26 mouse cellular contexts compared by ENCODE assay signal in genomic region chr14:73322142-73322541, GRCm38 (mm10). TPM values are rescaled to one million over a fixed set of nuclear protein-coding genes. Genes with fewer than 3 reads are reported as not detected.
A peak's percentile ranks its signal among the peaks of the same experiment; 100 is the strongest.
DNase-seq lines count a peak whose midpoint lies in the region; ATAC-seq and TF ChIP-seq lines count a peak whose summit lies in the region.
"Had no signal": no experiment of that assay in that cellular context is flagged by ENCODE, and none has a peak within 500 bp of the region (broad histone marks: within the 10 kb centered on the region; RNA-seq: fewer than 3 reads in every experiment).

No protein-coding gene starts in this region.

- no peaks in the 10 kb centered on the region for H3K27me3 ChIP-seq in liver, postnatal 0 days (ENCODE audit: insufficient read depth, low read length)
- H3K27me3 ChIP-seq in cerebellum, adult 2 months (ENCODE audit: control insufficient read depth, insufficient read depth, low read length) = no peaks in the 10 kb centered on the region
- H3K27me3 ChIP-seq: heart, embryonic 15.5 days; midbrain, embryonic 15.5 days; neural tube, embryonic 15.5 days had no signal

- H3K27ac ChIP-seq in liver, postnatal 0 days (ENCODE audit: low read depth) = peak overlapping the region; percentile 60
- no peak overlapping the region for H3K27ac ChIP-seq in cerebellum, adult 2 months (ENCODE audit: insufficient read depth, low read length)
- H3K27ac ChIP-seq: gastrocnemius, adult 2 months; heart, embryonic 15.5 days; hindbrain, postnatal 0 days; left cerebral cortex, adult 2 months; midbrain, embryonic 15.5 days; neural tube, embryonic 15.5 days had no signal

- DNase-seq in MEL-GATA-1-ER (ENCODE audit: extremely low read depth, low read depth) (peak; percentile 85), liver (peak; percentile 64)
- no peak for DNase-seq in liver, postnatal 0 days
- DNase-seq in gastrocnemius, postnatal 25 days = no peak
- no peak for DNase-seq in cerebellum, adult 2 months
- no peak for DNase-seq in layer of hippocampus, postnatal 14 days (ENCODE audit: low spot score in 2 of 2)
- DNase-seq in lung, adult 18-20 months = no peak
- DNase-seq: adrenal gland, postnatal 14 days; cerebellum, adult 18-20 months; forebrain, postnatal 0 days; gastrocnemius, adult 2 months; heart, adult 18-20 months; heart, postnatal 4 days; kidney, adult 2 months; kidney, postnatal 25 days; lung, embryonic 14.5 days; lung, postnatal 36 days; right cerebral cortex, postnatal 14 days; thymus, adult 2 months had no signal

- no peaks in the 10 kb centered on the region for H3K9me3 ChIP-seq in liver, postnatal 0 days (ENCODE audit: low read length)
- H3K9me3 ChIP-seq: heart, embryonic 15.5 days; midbrain, embryonic 15.5 days; neural tube, embryonic 15.5 days had no signal

- ATAC-seq in common myeloid progenitor, adult 5-6 weeks (replicated peaks; ENCODE audit: low read depth, poor library complexity, severe bottlenecking) = peak; percentile 39
- peak; percentile 13 for ATAC-seq in liver, postnatal 0 days
- ATAC-seq: forebrain, postnatal 0 days; hindbrain, postnatal 0 days; midbrain, embryonic 15.5 days had no signal

- H3K4me3 ChIP-seq in liver, postnatal 0 days (ENCODE audit: low read depth, low read length) = peak overlapping the region; percentile 91
- H3K4me3 ChIP-seq in cerebellum, adult 2 months (replicated peaks; ENCODE audit: insufficient read depth, low read depth, low read length) = no peak overlapping the region
- H3K4me3 ChIP-seq: gastrocnemius, adult 2 months; heart, embryonic 15.5 days; left cerebral cortex, adult 2 months; midbrain, embryonic 15.5 days; myocyte; neural tube, embryonic 15.5 days had no signal

- TF ChIP-seq EP300 in liver, postnatal 0 days (IDR thresholded peaks at IDR 0.05; ENCODE audit: low read depth) = peak; percentile 91

- peak overlapping the region; percentile 85 for H3K4me2 ChIP-seq in liver, postnatal 0 days (ENCODE audit: low read depth, low read length)
- H3K4me2 ChIP-seq: heart, embryonic 15.5 days; lung, embryonic 14.5 days; midbrain, embryonic 15.5 days; neural tube, embryonic 15.5 days had no signal

- WGBS in liver, postnatal 0 days (ENCODE audit: insufficient replicate concordance) = 43% methylated on average over 3 of the region's 3 CpGs
- WGBS in cerebellum, adult 2 months = 73% methylated on average over 3 of the region's 3 CpGs

- peaks cover 27% of the 10 kb centered on the region for H3K4me1 ChIP-seq in liver, postnatal 0 days (ENCODE audit: insufficient read depth)
- no peaks in the 10 kb centered on the region for H3K4me1 ChIP-seq in cerebellum, adult 2 months (ENCODE audit: control insufficient read depth, insufficient read depth, low read length)

- no peak for TF ChIP-seq CTCF in liver, postnatal 0 days (IDR thresholded peaks at IDR 0.05; ENCODE audit: low read depth)
- no peak for TF ChIP-seq CTCF in cerebellum, adult 2 months (IDR thresholded peaks at IDR 0.05; ENCODE audit: borderline replicate concordance, insufficient read depth, low read depth, low read length)

- no peak for TF ChIP-seq POLR2A in cerebellum, adult 2 months (IDR thresholded peaks at IDR 0.05; ENCODE audit: borderline replicate concordance, insufficient read depth, low read length)

- peaks cover 6% of the 10 kb centered on the region; the same call in 1 of the 2 replicates for H3K36me3 ChIP-seq in liver, postnatal 0 days (replicated peaks; ENCODE audit: insufficient read depth, low read length)
- H3K36me3 ChIP-seq: heart, embryonic 15.5 days; midbrain, embryonic 15.5 days; neural tube, embryonic 15.5 days had no signal

- H3K9ac ChIP-seq in liver, postnatal 0 days (replicated peaks) = no peak overlapping the region
- H3K9ac ChIP-seq: forebrain, postnatal 0 days; heart, embryonic 15.5 days; lung, embryonic 14.5 days; midbrain, embryonic 15.5 days; neural tube, embryonic 15.5 days had no signal

RNA-seq across cellular contexts. Expression of gene Rb1, which starts 3.5 kb away (rescaled TPM):
- total RNA-seq in common myeloid progenitor, adult 5-6 weeks (2017) = 23.5 and 31.6 TPM in 2 replicates
- polyA plus RNA-seq in liver, postnatal 0 days (2015; fragmentation: Nextera tagmentation; extraction: Ambion mirVana) = 15.5 and 23.6 TPM in 2 replicates
- total RNA-seq in gastrocnemius, postnatal 25 days (2021) = 10 to 100 TPM; 13.8 to 17.7 TPM
- 21.2 and 22.4 TPM in 2 replicates for polyA plus RNA-seq in cerebellum, adult 2 months (2012; rRNA removed)
- total RNA-seq in layer of hippocampus, postnatal 14 days (2021) = 10 to 100 TPM; 42.5 to 44.9 TPM

Comparison
In these comparisons a context has a peak if more than half of its experiments do, and no peak if none do; other contexts are left out.
1. DNase-seq: peak in MEL-GATA-1-ER (single experiment) and liver (single experiment); none in liver, postnatal 0 days (single experiment), gastrocnemius, postnatal 25 days (single experiment), cerebellum, adult 2 months (0 of 2), layer of hippocampus, postnatal 14 days (0 of 2) and lung, adult 18-20 months (0 of 2).